19 mouse cellular contexts compared by ENCODE assay signal in genomic region chr12:56265049-56265448, GRCm38 (mm10).
"Had no signal": no experiment of that assay in that cellular context is flagged by ENCODE, and none has a peak within 500 bp of the region (broad histone marks: within the 10 kb centered on the region; RNA-seq: fewer than 3 reads in every experiment).

No protein-coding gene starts in this region.

- H3K4me2 ChIP-seq: liver, embryonic 12.5 days; midbrain, embryonic 12.5 days; neural tube, embryonic 13.5 days; neural tube, embryonic 15.5 days had no signal

- H3K4me3 ChIP-seq: liver, embryonic 12.5 days; midbrain, embryonic 10.5 days; midbrain, embryonic 12.5 days; myocyte; neural tube, embryonic 13.5 days; neural tube, embryonic 15.5 days had no signal

- H3K27ac ChIP-seq: liver, embryonic 12.5 days; liver, embryonic 14.5 days; midbrain, embryonic 10.5 days; midbrain, embryonic 12.5 days; neural tube, embryonic 13.5 days; neural tube, embryonic 15.5 days had no signal

- H3K9ac ChIP-seq: liver, embryonic 12.5 days; liver, embryonic 14.5 days; midbrain, embryonic 12.5 days; neural tube, embryonic 13.5 days; neural tube, embryonic 15.5 days had no signal

- H3K27me3 ChIP-seq: liver, embryonic 12.5 days; midbrain, embryonic 12.5 days; neural tube, embryonic 13.5 days; neural tube, embryonic 15.5 days had no signal

- ATAC-seq: liver, embryonic 12.5 days; midbrain, embryonic 16.5 days had no signal

- H3K4me1 ChIP-seq: liver, embryonic 12.5 days; midbrain, embryonic 10.5 days; midbrain, embryonic 12.5 days; neural tube, embryonic 13.5 days; neural tube, embryonic 15.5 days had no signal

- DNase-seq: lung, adult 2 months; lung, postnatal 14 days; midbrain, embryonic 14.5 days; retina, postnatal 1 day; right cerebral cortex, adult 18-20 months; right cerebral cortex, postnatal 25 days; right cerebral cortex, postnatal 4 days; spleen, adult 18-20 months; thymus, adult 18-20 months; thymus, postnatal 14 days; thymus, postnatal 36 days had no signal

- H3K36me3 ChIP-seq: liver, embryonic 12.5 days; midbrain, embryonic 10.5 days; midbrain, embryonic 12.5 days; neural tube, embryonic 13.5 days; neural tube, embryonic 15.5 days had no signal

- H3K9me3 ChIP-seq: liver, embryonic 12.5 days; midbrain, embryonic 10.5 days; midbrain, embryonic 12.5 days; neural tube, embryonic 13.5 days; neural tube, embryonic 15.5 days had no signal
